In genomic region chr13:112435241-112436075, GRCm38 (mm10) we compare ENCODE assay signal across 34 mouse cellular contexts. TPM values are rescaled to one million over a fixed set of nuclear protein-coding genes. Genes with fewer than 3 reads are reported as not detected.
DNase-seq lines count a peak whose midpoint lies in the region; ATAC-seq and TF ChIP-seq lines count a peak whose summit lies in the region.
"Had no signal": no experiment of that assay in that cellular context is flagged by ENCODE, and none has a peak within 500 bp of the region (broad histone marks: within the 10 kb centered on the region; RNA-seq: fewer than 3 reads in every experiment).

No protein-coding gene starts in this region.

- H3K36me3 ChIP-seq in embryonic facial prominence, embryonic 14.5 days (ENCODE audit: control insufficient read depth, insufficient read depth, low read length), result no peaks in the 10 kb centered on the region
- no peaks in the 10 kb centered on the region for H3K36me3 ChIP-seq in embryonic facial prominence, embryonic 10.5 days (replicated peaks)
- H3K36me3 ChIP-seq in liver, postnatal 0 days (replicated peaks; ENCODE audit: insufficient read depth, low read length), result no peaks in the 10 kb centered on the region
- H3K36me3 ChIP-seq in liver, embryonic 11.5 days (ENCODE audit: control insufficient read depth, insufficient read depth, low read length), result no peaks in the 10 kb centered on the region
- H3K36me3 ChIP-seq in thymus, adult 2 months (ENCODE audit: control insufficient read depth, insufficient read depth, low read length), result no peaks in the 10 kb centered on the region
- H3K36me3 ChIP-seq in splenic B cell, adult 2 months (ENCODE audit: control insufficient read depth, insufficient read depth, low read length, poor library complexity, severe bottlenecking), result no peaks in the 10 kb centered on the region
- H3K36me3 ChIP-seq: embryonic facial prominence, embryonic 13.5 days; heart, embryonic 10.5 days; heart, embryonic 15.5 days; hindbrain, embryonic 12.5 days; limb, embryonic 13.5 days; neural tube, embryonic 12.5 days had no signal

- TF ChIP-seq EP300 in liver, postnatal 0 days (IDR thresholded peaks at IDR 0.05; ENCODE audit: low read depth), result peak; percentile 41; the same call in 1 of the 2 replicates

- H3K27ac ChIP-seq in embryonic facial prominence, embryonic 14.5 days (replicated peaks; ENCODE audit: low read depth, low read length), result no peak overlapping the region
- no peak overlapping the region for H3K27ac ChIP-seq in embryonic facial prominence, embryonic 10.5 days (replicated peaks)
- no peak overlapping the region for H3K27ac ChIP-seq in liver, postnatal 0 days (ENCODE audit: low read depth)
- no peak overlapping the region for H3K27ac ChIP-seq in liver, embryonic 11.5 days (ENCODE audit: low read depth, low read length)
- H3K27ac ChIP-seq in thymus, adult 2 months (ENCODE audit: control insufficient read depth, insufficient read depth, low read length), result peak overlapping the region; percentile 49
- H3K27ac ChIP-seq: embryonic facial prominence, embryonic 13.5 days; heart, embryonic 10.5 days; heart, embryonic 15.5 days; hindbrain, embryonic 12.5 days; hindbrain, postnatal 0 days; layer of hippocampus, adult 2 months; left cerebral cortex, adult 2 months; limb, embryonic 13.5 days; liver, embryonic 14.5 days; neural tube, embryonic 12.5 days had no signal

- H3K27me3 ChIP-seq in embryonic facial prominence, embryonic 14.5 days (replicated peaks; ENCODE audit: control insufficient read depth, insufficient read depth, low read length), result no peaks in the 10 kb centered on the region
- H3K27me3 ChIP-seq in embryonic facial prominence, embryonic 10.5 days (replicated peaks; ENCODE audit: low read depth, poor library complexity, severe bottlenecking), result no peaks in the 10 kb centered on the region
- no peaks in the 10 kb centered on the region for H3K27me3 ChIP-seq in liver, postnatal 0 days (ENCODE audit: insufficient read depth, low read length)
- H3K27me3 ChIP-seq in liver, embryonic 11.5 days (replicated peaks; ENCODE audit: control insufficient read depth, insufficient read depth, low read length), result no peaks in the 10 kb centered on the region
- H3K27me3 ChIP-seq in thymus, adult 2 months (ENCODE audit: control insufficient read depth, insufficient read depth, low read length), result no peaks in the 10 kb centered on the region
- H3K27me3 ChIP-seq in splenic B cell, adult 2 months (ENCODE audit: control insufficient read depth, insufficient read depth, low read length, poor library complexity, severe bottlenecking), result no peaks in the 10 kb centered on the region
- H3K27me3 ChIP-seq: embryonic facial prominence, embryonic 13.5 days; heart, embryonic 15.5 days; hindbrain, embryonic 12.5 days; limb, embryonic 13.5 days; neural tube, embryonic 12.5 days had no signal

- TF ChIP-seq POLR2A in thymus, adult 2 months (IDR thresholded peaks at IDR 0.05; ENCODE audit: control insufficient read depth, extremely low read depth, insufficient read depth, low read length, poor library complexity), result no peak

- no peak for TF ChIP-seq CTCF in liver, postnatal 0 days (IDR thresholded peaks at IDR 0.05; ENCODE audit: low read depth)
- no peak for TF ChIP-seq CTCF in thymus, adult 2 months (IDR thresholded peaks at IDR 0.05; ENCODE audit: borderline replicate concordance, control insufficient read depth, extremely low read depth, insufficient read depth, low read length, poor library complexity)

- peak; percentile 68 for DNase-seq in embryonic facial prominence, embryonic 14.5 days (ENCODE audit: low spot score)
- DNase-seq in embryonic facial prominence, embryonic 10.5 days (ENCODE audit: low spot score), result no peak
- no peak for DNase-seq in liver, postnatal 0 days
- DNase-seq in liver, embryonic 11.5 days (ENCODE audit: low spot score), result no peak
- DNase-seq in thymus, adult 2 months, result no peak
- DNase-seq in thymus, postnatal 0 days (ENCODE audit: low spot score), result no peak
- peak; percentile 28 for DNase-seq in splenic B cell, adult 2 months (ENCODE audit: low read depth, low spot score)
- no peak for DNase-seq in left cerebral cortex, postnatal 25 days (ENCODE audit: low spot score in 2 of 2)
- DNase-seq: adrenal gland, postnatal 25 days; cerebellum, adult 11-12 months; cerebellum, adult 9-11 months; embryo, embryonic 11 days; forebrain, postnatal 0 days; gastrocnemius, postnatal 10 days; heart, postnatal 36 days; kidney, adult 8-10 months; kidney, postnatal 25 days; lung, embryonic 14.5 days; right cerebral cortex, adult 18-20 months; spleen, adult 18-20 months; thymus, postnatal 36 days had no signal

- no peak overlapping the region for H3K4me2 ChIP-seq in embryonic facial prominence, embryonic 14.5 days (ENCODE audit: low read depth, low read length)
- no peak overlapping the region for H3K4me2 ChIP-seq in liver, postnatal 0 days (ENCODE audit: low read depth, low read length)
- no peak overlapping the region for H3K4me2 ChIP-seq in liver, embryonic 11.5 days
- H3K4me2 ChIP-seq: embryonic facial prominence, embryonic 13.5 days; heart, embryonic 15.5 days; hindbrain, embryonic 12.5 days; limb, embryonic 13.5 days; lung, embryonic 14.5 days; neural tube, embryonic 12.5 days had no signal

- intact Hi-C loops in left cerebral cortex, postnatal 25 days (cut with DNase I), result no loop called here

- H3K9ac ChIP-seq in embryonic facial prominence, embryonic 14.5 days (ENCODE audit: low read depth, low read length), result no peak overlapping the region
- no peak overlapping the region for H3K9ac ChIP-seq in liver, postnatal 0 days (replicated peaks)
- no peak overlapping the region for H3K9ac ChIP-seq in liver, embryonic 11.5 days (ENCODE audit: low read depth, low read length)
- H3K9ac ChIP-seq: embryonic facial prominence, embryonic 13.5 days; forebrain, postnatal 0 days; heart, embryonic 15.5 days; hindbrain, embryonic 12.5 days; limb, embryonic 13.5 days; liver, embryonic 14.5 days; lung, embryonic 14.5 days; neural tube, embryonic 12.5 days had no signal

- H3K9me3 ChIP-seq in embryonic facial prominence, embryonic 14.5 days (ENCODE audit: control insufficient read depth, low read length), result no peaks in the 10 kb centered on the region
- H3K9me3 ChIP-seq in embryonic facial prominence, embryonic 10.5 days, result no peaks in the 10 kb centered on the region
- H3K9me3 ChIP-seq in liver, postnatal 0 days (ENCODE audit: low read length), result no peaks in the 10 kb centered on the region
- H3K9me3 ChIP-seq in liver, embryonic 11.5 days (ENCODE audit: control insufficient read depth, low read length), result no peaks in the 10 kb centered on the region
- H3K9me3 ChIP-seq: embryonic facial prominence, embryonic 13.5 days; heart, embryonic 10.5 days; heart, embryonic 15.5 days; hindbrain, embryonic 12.5 days; limb, embryonic 13.5 days; neural tube, embryonic 12.5 days had no signal

- peaks cover 17% of the 10 kb centered on the region for H3K4me1 ChIP-seq in embryonic facial prominence, embryonic 14.5 days (ENCODE audit: control insufficient read depth, insufficient read depth, low read length)
- peaks cover 21% of the 10 kb centered on the region for H3K4me1 ChIP-seq in embryonic facial prominence, embryonic 10.5 days
- peaks cover 12% of the 10 kb centered on the region; the same call in 1 of the 2 replicates for H3K4me1 ChIP-seq in liver, postnatal 0 days (ENCODE audit: insufficient read depth)
- H3K4me1 ChIP-seq in liver, embryonic 11.5 days (replicated peaks; ENCODE audit: control insufficient read depth, insufficient read depth, low read length), result no peaks in the 10 kb centered on the region; the same call in 1 of the 2 replicates
- H3K4me1 ChIP-seq in thymus, adult 2 months (replicated peaks; ENCODE audit: control insufficient read depth, insufficient read depth, low read length), result peaks cover 38% of the 10 kb centered on the region

- H3K4me3 ChIP-seq in embryonic facial prominence, embryonic 14.5 days (ENCODE audit: low read depth, low read length), result no peak overlapping the region
- no peak overlapping the region for H3K4me3 ChIP-seq in embryonic facial prominence, embryonic 10.5 days
- H3K4me3 ChIP-seq in liver, postnatal 0 days (ENCODE audit: low read depth, low read length), result no peak overlapping the region
- H3K4me3 ChIP-seq in liver, embryonic 11.5 days (ENCODE audit: low read depth, low read length), result no peak overlapping the region
- H3K4me3 ChIP-seq in thymus, adult 2 months (ENCODE audit: control insufficient read depth, insufficient read depth, low read length), result no peak overlapping the region
- H3K4me3 ChIP-seq: embryonic facial prominence, embryonic 13.5 days; erythroblast, embryonic 14.5 days; heart, embryonic 10.5 days; heart, embryonic 15.5 days; hindbrain, embryonic 12.5 days; layer of hippocampus, adult 2 months; left cerebral cortex, adult 2 months; limb, embryonic 13.5 days; neural tube, embryonic 12.5 days had no signal

- 53% methylated on average over 8 of the region's 8 CpGs for WGBS in embryonic facial prominence, embryonic 14.5 days
- WGBS in embryonic facial prominence, embryonic 10.5 days, result 75% methylated on average over 8 of the region's 8 CpGs
- 36% methylated on average over 8 of the region's 8 CpGs for WGBS in liver, postnatal 0 days (ENCODE audit: insufficient replicate concordance)
- WGBS in liver, embryonic 11.5 days, result 50% methylated on average over 8 of the region's 8 CpGs
- 30% methylated on average over 8 of the region's 8 CpGs for WGBS in thymus, adult 2 months

- ATAC-seq in embryonic facial prominence, embryonic 14.5 days (ENCODE audit: low read depth), result peak; percentile 51; the same call in 1 of the 2 replicates
- no peak for ATAC-seq in liver, postnatal 0 days
- no peak for ATAC-seq in liver, embryonic 11.5 days (replicated peaks; ENCODE audit: low FRiP score)
- ATAC-seq: forebrain, postnatal 0 days; hindbrain, postnatal 0 days; intestine, embryonic 16.5 days; midbrain, embryonic 16.5 days had no signal

RNA-seq across cellular contexts. Expression of gene Il6st, which starts 28.4 kb away (rescaled TPM):
- polyA plus RNA-seq in embryonic facial prominence, embryonic 14.5 days (2014; fragmentation: Nextera tagmentation; extraction: Ambion mirVana), result 43.2 and 47.4 TPM in 2 replicates
- 23.6 and 24.2 TPM in 2 replicates for polyA plus RNA-seq in embryonic facial prominence, embryonic 10.5 days (2016; fragmentation: Nextera tagmentation; extraction: Ambion mirVana)
- 7.9 and 11.7 TPM in 2 replicates for polyA plus RNA-seq in liver, postnatal 0 days (2015; fragmentation: Nextera tagmentation; extraction: Ambion mirVana)
- polyA plus RNA-seq in liver, embryonic 11.5 days (2014; fragmentation: Nextera tagmentation; extraction: Ambion mirVana), result 12.4 and 14.0 TPM in 2 replicates
- 38.1 and 45.8 TPM in 2 replicates for polyA plus RNA-seq in thymus, adult 2 months (2012; rRNA removed)
- 18.9 and 19.5 TPM in 2 replicates for polyA plus RNA-seq in thymus, postnatal 0 days (2015; fragmentation: Nextera tagmentation; extraction: Ambion mirVana)
- 10 to 100 TPM; 85.9 to 91.3 TPM for total RNA-seq in left cerebral cortex, postnatal 25 days (2021)

Comparison
In these comparisons a context has a peak if more than half of its experiments do, and no peak if none do; other contexts are left out.
1. DNase-seq: peak in embryonic facial prominence, embryonic 14.5 days (single experiment) and splenic B cell, adult 2 months (single experiment); none in embryonic facial prominence, embryonic 10.5 days (single experiment), liver, postnatal 0 days (single experiment), liver, embryonic 11.5 days (single experiment), thymus, adult 2 months (single experiment), thymus, postnatal 0 days (single experiment) and left cerebral cortex, postnatal 25 days (0 of 2).